Mouse (Mus musculus) MEL (cell line): ENCODE data around the gene Twnk. TPM values are rescaled to one million over a fixed set of nuclear protein-coding genes. Genes with fewer than 3 reads are reported as not detected.
A peak's percentile ranks its signal among the peaks of the same experiment; 100 is the strongest.

Experiments used
- DNase-seq: peaks from one replicate; pipeline ENCODE4 v3.0.0; 2011; ENCODE audit warnings: low read depth, low spot score
- H3K27ac ChIP-seq: 2 replicates; pipeline ENCODE4 v1.5.1; 2012; ENCODE audit warnings: low read depth, mild to moderate bottlenecking, control low read depth, low read length, moderate library complexity; ENCODE audit not compliant: control insufficient read depth
- H3K27me3 ChIP-seq, 2 experiments: fragments of 150-350 bp in 1 of 2; sonication (generic) in 1 of 2; 2 replicates each; pipeline ENCODE4 v1.6.1; 2012; ENCODE audit warnings: low read length in 2 of 2, mild to moderate bottlenecking in 2 of 2, improper control_type of control experiment in 1 of 2, moderate library complexity in 1 of 2; ENCODE audit not compliant: insufficient read depth in 2 of 2, control insufficient read depth in 1 of 2
- H3K36me3 ChIP-seq, 2 experiments: 2 replicates each; pipeline ENCODE4 v1.6.1; 2012 to 2014; ENCODE audit warnings: low read length in 2 of 2, improper control_type of control experiment in 1 of 2, inconsistent platforms in 1 of 2, mild to moderate bottlenecking in 1 of 2; ENCODE audit not compliant: insufficient read depth in 2 of 2, control insufficient read depth in 1 of 2
- H3K4me1 ChIP-seq, 2 experiments: fragments of 150-350 bp in 1 of 2; sonication (generic) in 1 of 2; 2 replicates each; pipeline ENCODE4 v1.6.1; 2012; ENCODE audit warnings: low read length in 2 of 2, improper control_type of control experiment in 1 of 2, mild to moderate bottlenecking in 1 of 2; ENCODE audit not compliant: insufficient read depth in 2 of 2, control insufficient read depth in 1 of 2
- H3K4me3 ChIP-seq, 2 experiments: fragments of 150-350 bp in 1 of 2; sonication (generic) in 1 of 2; 2 replicates each; pipeline ENCODE4 v1.5.1; 2012; ENCODE audit warnings: low read depth in 2 of 2, low read length in 2 of 2, mild to moderate bottlenecking in 2 of 2, moderate library complexity in 2 of 2, control low read depth in 1 of 2, improper control_type of control experiment in 1 of 2; ENCODE audit not compliant: control insufficient read depth in 1 of 2, insufficient read depth in 1 of 2
- H3K79me2 ChIP-seq: 2 replicates; pipeline ENCODE4 v1.6.1; 2012; ENCODE audit warnings: mild to moderate bottlenecking, low read length, moderate library complexity; ENCODE audit not compliant: control insufficient read depth, poor library complexity, insufficient read depth
- H3K9ac ChIP-seq: 2 replicates; pipeline ENCODE4 v1.6.1; 2012; ENCODE audit warnings: low read depth, mild to moderate bottlenecking, control low read depth, low read length, moderate library complexity; ENCODE audit not compliant: control insufficient read depth, poor library complexity, severe bottlenecking
- H3K9me3 ChIP-seq: fragments of 150-350 bp; sonication (generic); replicated peaks from 2 replicates; pipeline ENCODE4 v1.6.1; 2012; ENCODE audit warnings: mild to moderate bottlenecking, low read length, improper control_type of control experiment, moderate library complexity; ENCODE audit not compliant: insufficient read depth
- BHLHE40 ChIP-seq: IDR thresholded peaks from 2 replicates; pipeline ENCODE4 v1.6.1; 2012; ENCODE audit warnings: low read depth, mild to moderate bottlenecking, inconsistent platforms, low read length, improper control_type of control experiment, borderline replicate concordance
- CTCF ChIP-seq, 3 experiments: IDR thresholded peaks in 2 of 3; conservative IDR thresholded peaks in 1 of 3; 2 replicates each; pipeline ENCODE4 v1.5.1; 2011 to 2012; ENCODE audit warnings: low read length in 3 of 3, low read depth in 2 of 3, mild to moderate bottlenecking in 2 of 3, improper control_type of control experiment in 1 of 3, inconsistent platforms in 1 of 3, mixed read lengths in 1 of 3, moderate library complexity in 1 of 3; ENCODE audit not compliant: control insufficient read depth in 1 of 3, insufficient read depth in 1 of 3, poor library complexity in 1 of 3, severe bottlenecking in 1 of 3
- ELF1 ChIP-seq: IDR thresholded peaks from 2 replicates; pipeline ENCODE4 v1.6.1; 2014; ENCODE audit warnings: low read depth, mild to moderate bottlenecking, inconsistent platforms, low read length, improper control_type of control experiment, moderate library complexity
- JUND ChIP-seq: IDR thresholded peaks from 2 replicates; pipeline ENCODE4 v1.6.1; 2011; ENCODE audit warnings: low read depth, mild to moderate bottlenecking, improper control_type of control experiment, low read length
- KAT2A ChIP-seq: conservative IDR thresholded peaks from 2 replicates; pipeline ENCODE4 v1.6.1; 2012; ENCODE audit warnings: low read depth, low read length, improper control_type of control experiment, inconsistent platforms
- POLR2AphosphoS2 ChIP-seq: IDR thresholded peaks from 2 replicates; pipeline ENCODE4 v1.6.1; 2011; ENCODE audit warnings: low read length, improper control_type of control experiment
- RAD21 ChIP-seq: IDR thresholded peaks from 2 replicates; pipeline ENCODE4 v1.6.1; 2011; ENCODE audit warnings: mild to moderate bottlenecking, low read depth, low read length, improper control_type of control experiment
- RCOR1 ChIP-seq: IDR thresholded peaks from 2 replicates; pipeline ENCODE4 v1.6.1; 2012; ENCODE audit warnings: low read depth, mild to moderate bottlenecking, inconsistent platforms, low read length, improper control_type of control experiment
- TAL1 ChIP-seq: IDR thresholded peaks from 2 replicates; pipeline ENCODE4 v1.6.1; 2012; ENCODE audit warnings: mild to moderate bottlenecking, inconsistent platforms, low read length, moderate library complexity, mixed read lengths
- TBP ChIP-seq: IDR thresholded peaks from 2 replicates; pipeline ENCODE4 v1.8.0; 2011; ENCODE audit warnings: low read depth, low read length, improper control_type of control experiment
- TCF12 ChIP-seq: IDR thresholded peaks from 2 replicates; pipeline ENCODE4 v1.6.1; 2014; ENCODE audit warnings: low read depth, mild to moderate bottlenecking, inconsistent platforms, low read length, improper control_type of control experiment, moderate library complexity
- USF1 ChIP-seq: IDR thresholded peaks from 2 replicates; pipeline ENCODE4 v1.6.1; 2014; ENCODE audit warnings: low read depth, mild to moderate bottlenecking, inconsistent platforms, low read length, improper control_type of control experiment, moderate library complexity
- USF2 ChIP-seq, 2 experiments: IDR thresholded peaks; 2 replicates each; pipeline ENCODE4 v1.6.1; 2011 to 2012; ENCODE audit warnings: improper control_type of control experiment in 2 of 2, low read length in 2 of 2, borderline replicate concordance in 1 of 2, inconsistent platforms in 1 of 2, low read depth in 1 of 2, mild to moderate bottlenecking in 1 of 2; ENCODE audit not compliant: insufficient read depth in 1 of 2
- ZKSCAN1 ChIP-seq: IDR thresholded peaks from 2 replicates; pipeline ENCODE4 v1.6.1; 2012; ENCODE audit warnings: low read depth, mild to moderate bottlenecking, inconsistent platforms, low read length, improper control_type of control experiment, moderate library complexity
- ZNF384 ChIP-seq: IDR thresholded peaks from 2 replicates; pipeline ENCODE4 v1.6.1; 2012; ENCODE audit warnings: low read depth, mild to moderate bottlenecking, inconsistent platforms, low read length, improper control_type of control experiment
- polyA plus RNA-seq, 2 experiments: library from polyadenylated mRNA; stranded (reverse) in 1 of 2; unstranded in 1 of 2; fragments of >175 nt in 1 of 2; fragments of >200 nt in 1 of 2; gene quantifications; 2 replicates each; pipeline versions ENCODE4 v1.2.1 to v1.2.4; 2012; ENCODE audit warnings: low replicate concordance in 2 of 2, low read depth in 1 of 2; ENCODE audit not compliant: insufficient read length in 2 of 2, insufficient read depth in 1 of 2, missing spikeins in 1 of 2
- total RNA-seq: library from RNA; depleted of rRNA; stranded (reverse); fragments of 300-350 nt; gene quantifications from 2 replicates; pipeline ENCODE4 v1.2.3, GENCODE M21; 2012

Gene Twnk
- total and polyA plus RNA-seq, 3 experiments: 37.5 to 55.6 TPM; not detected in 1

- no peaks in the 10 kb centered on the region for H3K27me3 ChIP-seq
- DNase-seq: no peak
- TF ChIP-seq JUND: no peak
- no peak for TF ChIP-seq USF2 (IDR thresholded peaks at IDR 0.05; ENCODE audit: borderline replicate concordance in 1 of 2, insufficient read depth in 1 of 2, low read depth in 1 of 2, low read length in 2 of 2)
- TF ChIP-seq TAL1: no peak
- TF ChIP-seq TBP: no peak
- no peak for TF ChIP-seq KAT2A
- no peak for TF ChIP-seq BHLHE40
- no peak for TF ChIP-seq TCF12
- no peak for TF ChIP-seq POLR2AphosphoS2
- no peak for TF ChIP-seq ZNF384
- TF ChIP-seq RCOR1: no peak
- no peak for TF ChIP-seq ELF1
- peaks cover 2 to 4% of the 10 kb centered on the region in 2 experiments for H3K36me3 ChIP-seq
- no peaks in the 10 kb centered on the region for H3K9me3 ChIP-seq
- H3K4me3 ChIP-seq: no peak overlapping the region
- H3K9ac ChIP-seq: no peak overlapping the region
- H3K79me2 ChIP-seq: peaks cover 4% of the 10 kb centered on the region; the same call in 1 of the 2 replicates
- no peak overlapping the region for H3K27ac ChIP-seq
- H3K4me1 ChIP-seq: peaks cover 0 to 12% of the 10 kb centered on the region in 2 experiments; a peak in 3 of 4 replicates
These were observed 5.8 kb upstream of the Twnk start for GRCm38 (mm10) chr19:44999647-45000046.

DNA sequence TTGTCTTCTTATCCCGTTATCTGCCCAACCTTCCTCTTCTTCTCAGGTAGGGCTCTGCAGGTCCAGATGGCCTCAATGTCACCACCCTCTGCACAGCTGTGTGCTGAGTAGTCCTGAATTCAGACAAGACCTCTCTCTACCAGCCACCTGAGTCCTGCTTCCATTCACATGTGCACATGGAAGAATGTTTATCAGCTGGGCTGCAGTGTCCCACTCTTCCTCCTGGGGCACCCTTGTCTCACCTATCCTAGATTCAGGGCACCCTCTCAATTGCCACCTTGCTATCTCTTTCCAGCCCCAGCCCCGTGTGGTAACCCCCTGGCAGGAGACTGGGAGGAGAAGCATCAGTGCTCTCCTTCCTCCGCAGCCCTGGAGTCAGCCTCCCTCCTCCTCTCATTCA, 3.2 kb upstream of the Twnk start:
- H3K4me3 ChIP-seq: no peak overlapping the region
- H3K79me2 ChIP-seq: peaks cover 25% of the 10 kb centered on the region
- H3K9ac ChIP-seq: no peak overlapping the region
- H3K27me3 ChIP-seq: no peaks in the 10 kb centered on the region
- H3K4me1 ChIP-seq: peaks cover 3 to 16% of the 10 kb centered on the region in 2 experiments
- DNase-seq: peak; percentile 40
- no peak overlapping the region for H3K27ac ChIP-seq
- peaks cover 5 to 12% of the 10 kb centered on the region in 2 experiments for H3K36me3 ChIP-seq
- TF ChIP-seq USF2 (IDR thresholded peaks at IDR 0.05; ENCODE audit: borderline replicate concordance in 1 of 2, insufficient read depth in 1 of 2, low read depth in 1 of 2, low read length in 2 of 2) (no peak), CTCF (IDR thresholded peaks at IDR 0.05 in 2 of 3, conservative IDR thresholded peaks at IDR 0.05 in 1 of 3; ENCODE audit: control insufficient read depth in 1 of 3, insufficient read depth in 1 of 3, low read depth in 2 of 3, low read length in 3 of 3, poor library complexity in 1 of 3, severe bottlenecking in 1 of 3) (peak; percentile 18 to 28 (median 24); a peak in 3 of 6 replicates), USF1 (no peak), RAD21 (peak; percentile 2), ZKSCAN1 (no peak)
- TF ChIP-seq, all 39 proteins: peak for 2
- H3K9me3 ChIP-seq: no peaks in the 10 kb centered on the region
